Mouse (Mus musculus) liver, embryonic 12.5 days (tissue): ENCODE measurements around the gene Clca3a2. TPM values are rescaled to one million over a fixed set of nuclear protein-coding genes. Genes with fewer than 3 reads are reported as not detected.
"Not testable (repeated sequence)": the region's sequence is repeated elsewhere in the genome, so short reads cannot be mapped to it uniquely, and the experiment has no call there.

Experiments used
- ATAC-seq: fragments of 200-750 bp; cut with Nextera tagmentation; 2 replicates; pipeline ENCODE4 v1.8.0; 2017; ENCODE audit warnings: moderate number of reproducible peaks, mild to moderate bottlenecking, moderate library complexity
- H3K27ac ChIP-seq: fragments of 300-500 bp; sonication (generic); 2 replicates; pipeline ENCODE4 v1.5.1; 2016; ENCODE audit warnings: mild to moderate bottlenecking
- H3K27me3 ChIP-seq: fragments of 300-500 bp; sonication (generic); replicated peaks from 2 replicates; pipeline ENCODE4 v1.6.1; 2016; ENCODE audit warnings: mild to moderate bottlenecking, moderate library complexity
- H3K36me3 ChIP-seq: fragments of 300-500 bp; sonication (generic); 2 replicates; pipeline ENCODE4 v1.6.1; 2016; ENCODE audit warnings: mild to moderate bottlenecking, moderate library complexity
- H3K4me1 ChIP-seq: fragments of 300-500 bp; sonication (generic); 2 replicates; pipeline ENCODE4 v1.6.1; 2016
- H3K4me2 ChIP-seq: fragments of 300-500 bp; sonication (generic); 2 replicates; pipeline ENCODE4 v1.6.1; 2016; ENCODE audit warnings: mild to moderate bottlenecking, moderate library complexity
- H3K4me3 ChIP-seq: fragments of 300-500 bp; sonication (generic); 2 replicates; pipeline ENCODE4 v1.5.1; 2016; ENCODE audit warnings: mild to moderate bottlenecking, moderate library complexity
- H3K9ac ChIP-seq: fragments of 300-500 bp; sonication (generic); 2 replicates; pipeline ENCODE4 v1.6.1; 2016; ENCODE audit warnings: mild to moderate bottlenecking, moderate library complexity
- H3K9me3 ChIP-seq: fragments of 300-500 bp; sonication (generic); replicated peaks from 2 replicates; pipeline ENCODE4 v1.6.1; 2016; ENCODE audit warnings: mild to moderate bottlenecking, moderate library complexity
- WGBS: fragments of 180-500 bp; shearing (Covaris S2); methylation state at CpG from one replicate; pipeline ENCODE4 v1.1.7; 2016; ENCODE audit not compliant: insufficient replicate concordance; 5-methylcytosine and 5-hydroxymethylcytosine counted together
- polyA plus RNA-seq: library from polyadenylated mRNA; unstranded; fragments of >200 nt; fragmentation: Nextera tagmentation; extraction: Ambion mirVana; gene quantifications from 2 replicates; pipeline ENCODE4 v1.2.1, GENCODE M21; 2016

The Clca3a2 gene
- polyA plus RNA-seq, 1 experiment from 2014 or later: not detected

GRCm38 (mm10) chr3:144785181-144786148 lies 33.8 kb downstream of the Clca3a2 start:
- no peaks in the 10 kb centered on the region for H3K4me1 ChIP-seq
- no peaks in the 10 kb centered on the region for H3K27me3 ChIP-seq
- WGBS: 63% methylated on average over 11 of the region's 11 CpGs
- H3K9ac ChIP-seq: no peak overlapping the region
- no peak for ATAC-seq
- no peak overlapping the region for H3K4me3 ChIP-seq
- no peaks in the 10 kb centered on the region for H3K36me3 ChIP-seq
- H3K9me3 ChIP-seq: no peaks in the 10 kb centered on the region
- no peak overlapping the region for H3K27ac ChIP-seq
- H3K4me2 ChIP-seq: peak overlapping the region; percentile 11; the same call in 1 of the 2 replicates

GRCm38 (mm10) chr3:144765161-144765560 lies 54.1 kb downstream of the Clca3a2 start:
- Histone ChIP-seq H3K9me3 (no peaks in the 10 kb centered on the region), H3K4me3 (no peak overlapping the region), H3K4me2 (no peak overlapping the region), H3K27me3 (no peaks in the 10 kb centered on the region), H3K4me1 (peaks cover 8% of the 10 kb centered on the region; the same call in 1 of the 2 replicates), H3K9ac (no peak overlapping the region), H3K27ac (no peak overlapping the region), H3K36me3 (no peaks in the 10 kb centered on the region)
- ATAC-seq: no peak
- 70% methylated on average over 4 of the region's 4 CpGs for WGBS

GRCm38 (mm10) chr3:144761454-144761853 lies 57.8 kb downstream of the Clca3a2 start:
- H3K9me3 ChIP-seq: no peaks in the 10 kb centered on the region
- no peaks in the 10 kb centered on the region for H3K36me3 ChIP-seq
- no peaks in the 10 kb centered on the region for H3K27me3 ChIP-seq
- H3K4me2 ChIP-seq: 0 out of 2 replicates have a peak overlapping the region, but pooled peaks have one; percentile 8
- peaks cover 8% of the 10 kb centered on the region; the same call in 1 of the 2 replicates for H3K4me1 ChIP-seq
- H3K4me3 ChIP-seq: no peak overlapping the region
- no peak overlapping the region for H3K9ac ChIP-seq
- H3K27ac ChIP-seq: peak overlapping the region; percentile 51; the same call in 1 of the 2 replicates
- 57% methylated on average over 6 of the region's 6 CpGs for WGBS
- ATAC-seq: no peak

- 58% methylated on average over 11 of the region's 11 CpGs for WGBS
- Histone ChIP-seq H3K27me3 (no peaks in the 10 kb centered on the region), H3K9me3 (no peaks in the 10 kb centered on the region), H3K9ac (no peak within 1 kb of the TSS), H3K27ac (peak within 1 kb of the TSS; percentile 51; the same call in 1 of the 2 replicates), H3K36me3 (no peaks in the 10 kb centered on the region), H3K4me1 (peaks cover 8% of the 10 kb centered on the region; the same call in 1 of the 2 replicates), H3K4me3 (no peak within 1 kb of the TSS), H3K4me2 (0 out of 2 replicates have a peak within 1 kb of the TSS, but pooled peaks have one; percentile 8)
- peak; percentile 63 for ATAC-seq
Observed at GRCm38 (mm10) chr3:144760592-144761309, 58.5 kb downstream of the Clca3a2 start, which contains the start of gene Clca3a1. TSS of gene Clca3a1 (minus strand) at chr3:144760977.

GRCm38 (mm10) chr3:144759719-144760118 lies 59.6 kb downstream of the Clca3a2 start:
- Histone ChIP-seq H3K4me3 (no peak overlapping the region), H3K36me3 (no peaks in the 10 kb centered on the region), H3K27me3 (no peaks in the 10 kb centered on the region), H3K4me2 (no peak overlapping the region), H3K4me1 (peaks cover 8% of the 10 kb centered on the region; the same call in 1 of the 2 replicates), H3K9me3 (no peaks in the 10 kb centered on the region), H3K9ac (no peak overlapping the region), H3K27ac (no peak overlapping the region)
- 63% methylated on average over 3 of the region's 3 CpGs for WGBS
- no peak for ATAC-seq

GRCm38 (mm10) chr3:144756103-144756502 lies 63.2 kb downstream of the Clca3a2 start:
- WGBS: 69% methylated on average over 8 of the region's 8 CpGs
- not testable (repeated sequence) for H3K4me1 ChIP-seq, H3K9me3 ChIP-seq, ATAC-seq, H3K4me3 ChIP-seq, H3K36me3 ChIP-seq, H3K27ac ChIP-seq, H3K9ac ChIP-seq, H3K27me3 ChIP-seq, H3K4me2 ChIP-seq

GRCm38 (mm10) chr3:144753120-144753519 lies 66.2 kb downstream of the Clca3a2 start:
- ATAC-seq: peak; percentile 32; the same call in 1 of the 2 replicates
- WGBS: 2% methylated on average over 2 of the region's 2 CpGs
- no peak overlapping the region for H3K4me3 ChIP-seq
- no peaks in the 10 kb centered on the region for H3K9me3 ChIP-seq
- H3K27ac ChIP-seq: no peak overlapping the region
- H3K27me3 ChIP-seq: no peaks in the 10 kb centered on the region
- no peaks in the 10 kb centered on the region for H3K36me3 ChIP-seq
- no peak overlapping the region for H3K4me2 ChIP-seq
- no peaks in the 10 kb centered on the region for H3K4me1 ChIP-seq
- no peak overlapping the region for H3K9ac ChIP-seq

GRCm38 (mm10) chr3:144749062-144749963 lies 70.0 kb downstream of the Clca3a2 start:
- not testable (repeated sequence) for H3K9ac ChIP-seq, ATAC-seq, H3K4me1 ChIP-seq, H3K9me3 ChIP-seq, H3K4me3 ChIP-seq, H3K27ac ChIP-seq, H3K4me2 ChIP-seq, H3K27me3 ChIP-seq, H3K36me3 ChIP-seq
- 65% methylated on average over 20 of the region's 21 CpGs for WGBS

- H3K4me3 ChIP-seq, H3K4me1 ChIP-seq, H3K27me3 ChIP-seq, ATAC-seq, H3K27ac ChIP-seq, H3K36me3 ChIP-seq, H3K9ac ChIP-seq, H3K4me2 ChIP-seq, H3K9me3 ChIP-seq: not testable (repeated sequence)
- 53% methylated on average over 3 of the region's 3 CpGs for WGBS
Observed at GRCm38 (mm10) chr3:144747706-144748105, 71.6 kb downstream of the Clca3a2 start.
